Mouse (Mus musculus): ENCODE measurements at regions not wholly inside any gene's neighbourhood (a gene's known extent, or its start where the extent isn't known, plus 50 kb on each side); places are given as distances from the start of the nearest gene placed in this dataset.
"Not testable (repeated sequence)": the region's sequence is repeated elsewhere in the genome, so short reads cannot be mapped to it uniquely, and the experiment has no call there.

GRCm38 (mm10) chr12:21784403-21784802 is 367.0 kb upstream of the Ywhaq start:
- peak; percentile 4 to 5 for DNase-seq (ENCODE audit: low spot score in 2 of 2)

- DNase-seq (ENCODE audit: low spot score in 2 of 2) = not testable (repeated sequence)
Observed at GRCm38 (mm10) chr12:21778717-21779116, 361.3 kb upstream of the Ywhaq start.

GRCm38 (mm10) chr12:21778308-21778707 is 360.9 kb upstream of the Ywhaq start:
- DNase-seq (ENCODE audit: low spot score in 2 of 2) = not testable (repeated sequence)

GRCm38 (mm10) chr12:21767717-21768116 is 350.3 kb upstream of the Ywhaq start:
- DNase-seq (ENCODE audit: low spot score in 2 of 2) = not testable (repeated sequence)
